Mouse (Mus musculus) E14TG2a.4 (cell line): ENCODE measurements at regions not wholly inside any gene's neighbourhood (a gene's known extent, or its start where the extent isn't known, plus 50 kb on each side); places are given as distances from the start of the nearest gene placed in this dataset.

Experiments used
- CTCF ChIP-seq: conservative IDR thresholded peaks from 2 replicates; pipeline ENCODE4 v1.5.1; 2014; ENCODE audit warnings: low read length
- POU5F1 ChIP-seq: IDR thresholded peaks from 2 replicates; pipeline ENCODE4 v1.6.1; 2014; ENCODE audit warnings: low read length, borderline replicate concordance

- TF ChIP-seq CTCF (no peak), POU5F1 (no peak)
Observed at GRCm38 (mm10) chr9:23576314-23576713, 353.4 kb downstream of the Bmper start.
